Mouse (Mus musculus): ENCODE measurements around the gene Slc39a11. TPM values are rescaled to one million over a fixed set of nuclear protein-coding genes. Genes with fewer than 3 reads are reported as not detected.

Slc39a11 gene
- total and polyA plus RNA-seq, 3 experiments: 5.0 to 9.9 (median 5.3) TPM

DNA sequence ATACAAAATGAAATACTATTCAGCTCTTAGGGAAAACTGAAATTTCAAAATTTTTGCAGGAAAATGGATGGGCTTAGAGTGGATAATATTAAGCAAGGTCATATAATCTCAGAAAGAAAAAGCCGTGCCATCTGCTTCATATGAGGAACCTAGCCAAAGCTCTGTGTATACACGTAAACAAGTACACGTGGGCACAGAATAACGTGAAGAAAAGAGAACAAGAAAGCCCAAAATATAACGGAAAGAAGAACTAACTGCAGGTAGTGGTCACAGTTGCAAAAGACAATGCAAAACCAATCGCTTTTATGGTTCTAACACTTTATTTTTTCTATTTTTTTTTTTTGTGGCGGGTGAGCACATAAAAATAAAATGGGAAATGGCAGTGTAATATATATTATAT, 446.9 kb downstream of the Slc39a11 start:
- ATAC-seq (ENCODE audit: extremely low read depth, insufficient number of reproducible peaks, low FRiP score, poor library complexity, severe bottlenecking) (no peak), DNase-seq (ENCODE audit: low spot score) (no peak)
- no peaks in the 10 kb centered on the region for H3K27me3 ChIP-seq (ENCODE audit: insufficient read depth, low read length)
- no peaks in the 10 kb centered on the region for H3K4me1 ChIP-seq (ENCODE audit: insufficient read depth, low read depth, low read length)
- peaks cover 68% of the 10 kb centered on the region for H3K9me3 ChIP-seq (replicated peaks)
- no peaks in the 10 kb centered on the region for H3K36me3 ChIP-seq (replicated peaks)
- TF ChIP-seq TAL1 (conservative IDR thresholded peaks at IDR 0.05; ENCODE audit: low read depth, low read length): no peak
- TF ChIP-seq CTCF (IDR thresholded peaks at IDR 0.05; ENCODE audit: low read depth, low read length): no peak
- no peak for TF ChIP-seq GATA2 (IDR thresholded peaks at IDR 0.05; ENCODE audit: borderline replicate concordance, low read depth, low read length)
- TF ChIP-seq POLR2AphosphoS5 (IDR thresholded peaks at IDR 0.05; ENCODE audit: insufficient replicate concordance, low read depth, low read length): no peak
- no peak for TF ChIP-seq GATA1 (IDR thresholded peaks at IDR 0.05; ENCODE audit: borderline replicate concordance, low read length)
- H3K4me3 ChIP-seq (ENCODE audit: low read depth, low read length): no peak overlapping the region

- no peak for TF ChIP-seq POLR2AphosphoS5 (IDR thresholded peaks at IDR 0.05; ENCODE audit: insufficient replicate concordance, low read depth, low read length)
- TF ChIP-seq GATA2 (IDR thresholded peaks at IDR 0.05; ENCODE audit: borderline replicate concordance, low read depth, low read length): no peak
- no peak for TF ChIP-seq TAL1 (conservative IDR thresholded peaks at IDR 0.05; ENCODE audit: low read depth, low read length)
- no peak for TF ChIP-seq CTCF (IDR thresholded peaks at IDR 0.05; ENCODE audit: low read depth, low read length)
- no peak for TF ChIP-seq GATA1 (IDR thresholded peaks at IDR 0.05; ENCODE audit: borderline replicate concordance, low read length)
- ATAC-seq (ENCODE audit: extremely low read depth, insufficient number of reproducible peaks, low FRiP score, poor library complexity, severe bottlenecking) (no peak), DNase-seq (ENCODE audit: low spot score) (no peak)
- peaks cover 77% of the 10 kb centered on the region for H3K9me3 ChIP-seq (replicated peaks)
- H3K4me1 ChIP-seq (ENCODE audit: insufficient read depth, low read depth, low read length): no peaks in the 10 kb centered on the region
- no peaks in the 10 kb centered on the region for H3K27me3 ChIP-seq (ENCODE audit: insufficient read depth, low read length)
- no peaks in the 10 kb centered on the region for H3K36me3 ChIP-seq (replicated peaks)
- H3K4me3 ChIP-seq (ENCODE audit: low read depth, low read length): no peak overlapping the region; the same call in 1 of the 2 replicates
Measured at GRCm38 (mm10) chr11:113201470-113201997, 448.3 kb downstream of the Slc39a11 start.

DNA sequence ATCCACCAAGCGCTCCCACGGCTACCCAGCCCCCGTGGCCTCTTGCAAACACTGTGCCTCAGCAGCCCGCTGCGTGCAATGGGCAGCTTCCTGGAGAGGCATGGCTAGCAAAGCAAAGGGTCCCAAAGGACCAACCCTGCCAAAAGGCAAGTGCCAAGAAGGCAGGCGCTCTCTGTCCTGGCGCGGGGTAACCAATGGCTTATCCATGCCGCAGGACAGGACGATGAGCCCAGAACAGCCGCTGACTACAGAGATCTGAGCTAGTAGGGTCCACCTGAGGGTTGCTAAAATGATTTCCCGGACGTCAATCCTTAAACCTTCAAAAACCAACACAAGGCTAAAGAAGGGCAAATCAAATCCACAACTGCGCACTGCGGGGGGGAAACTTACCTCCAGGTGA, 449.0 kb downstream of the Slc39a11 start:
- H3K4me1 ChIP-seq (ENCODE audit: insufficient read depth, low read depth, low read length): no peaks in the 10 kb centered on the region
- TF ChIP-seq POLR2AphosphoS5 (IDR thresholded peaks at IDR 0.05; ENCODE audit: insufficient replicate concordance, low read depth, low read length) (no peak), CTCF (IDR thresholded peaks at IDR 0.05; ENCODE audit: low read depth, low read length) (no peak), TAL1 (conservative IDR thresholded peaks at IDR 0.05; ENCODE audit: low read depth, low read length) (no peak), GATA1 (IDR thresholded peaks at IDR 0.05; ENCODE audit: borderline replicate concordance, low read length) (no peak), GATA2 (IDR thresholded peaks at IDR 0.05; ENCODE audit: borderline replicate concordance, low read depth, low read length) (no peak)
- no peak for DNase-seq (ENCODE audit: low spot score)

DNA sequence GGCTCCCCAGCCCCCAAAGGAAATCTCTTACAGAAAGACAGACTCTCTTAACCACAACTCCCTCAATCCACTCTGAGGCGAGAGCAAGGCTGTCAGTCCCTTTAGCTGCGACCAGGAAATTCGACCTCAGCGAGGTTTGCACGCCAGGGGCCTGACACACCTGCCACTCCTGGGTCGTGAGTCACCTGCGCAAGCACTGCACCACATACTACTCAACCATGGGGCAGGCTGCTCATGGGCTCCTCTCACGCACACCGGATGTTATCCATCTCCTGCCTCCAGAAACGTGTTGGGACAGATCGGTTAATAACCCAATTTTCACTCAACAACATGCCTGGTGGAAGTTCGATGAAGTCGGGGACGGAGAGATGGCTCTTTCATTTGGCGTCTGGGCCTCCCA, 451.3 kb downstream of the Slc39a11 start:
- no peak overlapping the region for H3K4me3 ChIP-seq (ENCODE audit: low read depth, low read length)
- no peaks in the 10 kb centered on the region for H3K4me1 ChIP-seq (ENCODE audit: insufficient read depth, low read depth, low read length)
- no peaks in the 10 kb centered on the region for H3K27me3 ChIP-seq (ENCODE audit: insufficient read depth, low read length)
- H3K9me3 ChIP-seq (replicated peaks): peaks cover 83% of the 10 kb centered on the region
- TF ChIP-seq POLR2AphosphoS5 (IDR thresholded peaks at IDR 0.05; ENCODE audit: insufficient replicate concordance, low read depth, low read length) (no peak), CTCF (IDR thresholded peaks at IDR 0.05; ENCODE audit: low read depth, low read length) (no peak), TAL1 (conservative IDR thresholded peaks at IDR 0.05; ENCODE audit: low read depth, low read length) (no peak), GATA2 (IDR thresholded peaks at IDR 0.05; ENCODE audit: borderline replicate concordance, low read depth, low read length) (no peak), GATA1 (IDR thresholded peaks at IDR 0.05; ENCODE audit: borderline replicate concordance, low read length) (no peak)
- H3K36me3 ChIP-seq (replicated peaks): no peaks in the 10 kb centered on the region
- no peak for ATAC-seq (ENCODE audit: extremely low read depth, insufficient number of reproducible peaks, low FRiP score, poor library complexity, severe bottlenecking)
- DNase-seq (ENCODE audit: low spot score): no peak

More for the DNA sequence above, 449.0 kb downstream of the Slc39a11 start:
- no peak overlapping the region for H3K4me3 ChIP-seq (ENCODE audit: low read depth, low read length)
- no peak for ATAC-seq (ENCODE audit: extremely low read depth, insufficient number of reproducible peaks, low FRiP score, poor library complexity, severe bottlenecking)
- H3K9me3 ChIP-seq (replicated peaks): peaks cover 79% of the 10 kb centered on the region
- no peaks in the 10 kb centered on the region for H3K27me3 ChIP-seq (ENCODE audit: insufficient read depth, low read length)
- H3K36me3 ChIP-seq (replicated peaks): no peaks in the 10 kb centered on the region

DNA sequence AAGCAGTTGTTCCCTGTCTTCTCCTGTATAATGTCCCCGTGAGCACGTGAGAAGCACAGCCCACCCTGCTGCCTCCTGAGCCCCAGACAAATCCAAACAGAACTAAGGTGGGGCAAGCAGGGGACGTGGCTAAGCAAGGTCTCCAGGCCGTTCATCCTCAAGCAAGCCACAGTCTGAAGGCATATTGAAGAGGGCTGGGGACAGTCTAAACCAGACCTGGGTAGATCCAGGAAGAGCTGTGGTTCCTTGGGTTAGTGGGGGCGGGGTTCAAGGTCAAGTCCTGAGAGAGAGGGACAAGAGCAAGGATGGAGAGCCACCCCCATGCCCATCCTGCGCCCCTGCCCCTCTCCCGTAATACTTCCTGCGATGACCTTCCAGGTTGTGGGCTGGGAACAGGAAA, 452.3 kb downstream of the Slc39a11 start:
- Histone ChIP-seq H3K36me3 (replicated peaks) (no peaks in the 10 kb centered on the region), H3K4me1 (ENCODE audit: insufficient read depth, low read depth, low read length) (no peaks in the 10 kb centered on the region), H3K9me3 (replicated peaks) (peaks cover 87% of the 10 kb centered on the region), H3K27me3 (ENCODE audit: insufficient read depth, low read length) (no peaks in the 10 kb centered on the region), H3K4me3 (ENCODE audit: low read depth, low read length) (no peak overlapping the region)
- no peak for ATAC-seq (ENCODE audit: extremely low read depth, insufficient number of reproducible peaks, low FRiP score, poor library complexity, severe bottlenecking)
- DNase-seq (ENCODE audit: low spot score): no peak
- TF ChIP-seq POLR2AphosphoS5 (IDR thresholded peaks at IDR 0.05; ENCODE audit: insufficient replicate concordance, low read depth, low read length) (no peak), GATA2 (IDR thresholded peaks at IDR 0.05; ENCODE audit: borderline replicate concordance, low read depth, low read length) (no peak), CTCF (IDR thresholded peaks at IDR 0.05; ENCODE audit: low read depth, low read length) (no peak), TAL1 (conservative IDR thresholded peaks at IDR 0.05; ENCODE audit: low read depth, low read length) (no peak), GATA1 (IDR thresholded peaks at IDR 0.05; ENCODE audit: borderline replicate concordance, low read length) (no peak)

DNA sequence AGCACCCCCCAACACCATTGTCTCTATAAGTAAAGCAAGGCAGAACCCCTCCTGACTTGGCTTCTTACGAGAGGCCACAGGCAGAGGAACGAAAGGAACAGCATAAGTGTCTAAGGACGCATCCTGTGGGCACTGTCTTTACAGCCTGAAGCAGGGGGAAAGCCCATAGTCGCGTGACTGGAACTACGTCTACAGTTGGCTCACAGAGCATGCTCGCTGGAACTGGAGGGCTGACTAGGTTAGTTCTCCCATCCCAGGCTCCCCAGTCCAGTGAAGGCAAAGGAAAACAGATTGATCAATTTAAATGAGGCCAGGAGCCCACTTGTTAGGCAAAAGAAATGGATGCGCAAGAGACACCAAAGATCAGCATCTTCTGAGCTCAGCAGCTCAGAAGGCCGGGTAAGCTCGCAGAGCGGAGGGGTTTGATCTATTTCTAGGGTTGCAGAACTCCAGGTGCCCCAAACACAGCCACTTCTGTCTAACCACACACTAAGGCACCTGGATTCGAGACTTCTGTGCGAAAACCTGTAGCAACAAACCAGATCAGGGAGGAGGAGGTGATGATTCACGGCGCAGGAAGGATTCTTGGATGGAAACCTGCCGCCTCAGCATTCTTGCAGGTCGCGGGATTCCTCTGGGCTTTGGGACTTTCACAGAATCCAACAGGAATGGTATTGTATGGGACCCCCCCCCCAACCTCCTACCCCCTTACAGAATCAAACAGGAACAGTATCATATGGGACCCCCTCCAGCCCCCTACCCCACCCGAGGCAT, 453.5 kb downstream of the Slc39a11 start:
- peaks cover 90% of the 10 kb centered on the region for H3K9me3 ChIP-seq (replicated peaks)
- no peak for DNase-seq (ENCODE audit: low spot score)
- H3K27me3 ChIP-seq (ENCODE audit: insufficient read depth, low read length): no peaks in the 10 kb centered on the region
- no peaks in the 10 kb centered on the region for H3K4me1 ChIP-seq (ENCODE audit: insufficient read depth, low read depth, low read length)
- no peak overlapping the region for H3K4me3 ChIP-seq (ENCODE audit: low read depth, low read length)
- H3K36me3 ChIP-seq (replicated peaks): no peaks in the 10 kb centered on the region
- TF ChIP-seq POLR2AphosphoS5 (IDR thresholded peaks at IDR 0.05; ENCODE audit: insufficient replicate concordance, low read depth, low read length): no peak
- no peak for TF ChIP-seq CTCF (IDR thresholded peaks at IDR 0.05; ENCODE audit: low read depth, low read length)
- no peak for TF ChIP-seq GATA2 (IDR thresholded peaks at IDR 0.05; ENCODE audit: borderline replicate concordance, low read depth, low read length)
- no peak for TF ChIP-seq GATA1 (IDR thresholded peaks at IDR 0.05; ENCODE audit: borderline replicate concordance, low read length)
- no peak for TF ChIP-seq TAL1 (conservative IDR thresholded peaks at IDR 0.05; ENCODE audit: low read depth, low read length)
- ATAC-seq (ENCODE audit: extremely low read depth, insufficient number of reproducible peaks, low FRiP score, poor library complexity, severe bottlenecking): no peak

Other genes with a start within 250 kb of the Slc39a11 start
- gene Sstr2, start 30.7 kb downstream of the Slc39a11 start, total RNA-seq (2014; fragmentation: Nextera tagmentation): not detected in 2 replicates
- gene Sstr2, start 30.7 kb downstream of the Slc39a11 start, total RNA-seq (2017): 0.16 TPM in 1 of 2 replicates, not detected in the other
- gene Sstr2, start 30.7 kb downstream of the Slc39a11 start, polyA plus RNA-seq (2012): not detected in 2 replicates
- gene Cog1, start 910 bp downstream of the Slc39a11 start, total RNA-seq (2014; fragmentation: Nextera tagmentation): 22.4 and 33.4 TPM in 2 replicates
- 23.9 and 30.9 TPM in 2 replicates for gene Cog1, start 910 bp downstream of the Slc39a11 start, total RNA-seq (2017)
- gene Cog1, start 910 bp downstream of the Slc39a11 start, polyA plus RNA-seq (2012): 29.1 and 33.3 TPM in 2 replicates
- gene Fam104a, start 34.1 kb upstream of the Slc39a11 start, total RNA-seq (2014; fragmentation: Nextera tagmentation): 43.8 and 44.1 TPM in 2 replicates
- 35.8 and 35.9 TPM in 2 replicates for gene Fam104a, start 34.1 kb upstream of the Slc39a11 start, total RNA-seq (2017)
- gene Fam104a, start 34.1 kb upstream of the Slc39a11 start, polyA plus RNA-seq (2012): 111 and 150 TPM in 2 replicates
- gene D11Wsu47e, start 34.3 kb upstream of the Slc39a11 start, total RNA-seq (2014; fragmentation: Nextera tagmentation): 14.9 and 20.2 TPM in 2 replicates
- 14.0 and 16.1 TPM in 2 replicates for gene D11Wsu47e, start 34.3 kb upstream of the Slc39a11 start, total RNA-seq (2017)
- gene D11Wsu47e, start 34.3 kb upstream of the Slc39a11 start, polyA plus RNA-seq (2012): 6.5 and 7.0 TPM in 2 replicates
- gene Cpsf4l, start 59.9 kb upstream of the Slc39a11 start, total RNA-seq (2014; fragmentation: Nextera tagmentation): not detected in 2 replicates
- not detected in 2 replicates for gene Cpsf4l, start 59.9 kb upstream of the Slc39a11 start, total RNA-seq (2017)
- gene Cpsf4l, start 59.9 kb upstream of the Slc39a11 start, polyA plus RNA-seq (2012): not detected in 2 replicates
- 11.6 and 38.6 TPM in 2 replicates for gene Cdc42ep4, start 101.8 kb upstream of the Slc39a11 start, total RNA-seq (2014; fragmentation: Nextera tagmentation)
- gene Cdc42ep4, start 101.8 kb upstream of the Slc39a11 start, total RNA-seq (2017): 10.6 and 10.8 TPM in 2 replicates
- gene Cdc42ep4, start 101.8 kb upstream of the Slc39a11 start, polyA plus RNA-seq (2012): 20.2 and 22.8 TPM in 2 replicates